Mouse (Mus musculus) forebrain, postnatal 0 days (tissue): Measurements from ENCODE around the gene Hist1h4n. TPM values are rescaled to one million over a fixed set of nuclear protein-coding genes. Genes with fewer than 3 reads are reported as not detected.
"Not testable (repeated sequence)": the region's sequence is repeated elsewhere in the genome, so short reads cannot be mapped to it uniquely, and the experiment has no call there.

ENCODE experiments used
- ATAC-seq: fragments of 200-750 bp; cut with Nextera tagmentation; 2 replicates; pipeline ENCODE4 v1.8.0; 2017; ENCODE audit warnings: mild to moderate bottlenecking, moderate library complexity
- DNase-seq: peaks from one replicate; pipeline ENCODE4 v3.0.0-alpha.2; 2015
- H3K27ac ChIP-seq: fragments of 300-500 bp; sonication (generic); 2 replicates; pipeline ENCODE4 v1.5.1; 2014; ENCODE audit warnings: low read depth, mild to moderate bottlenecking, antibody characterized with exemption, low read length, moderate library complexity, mixed read lengths
- H3K27me3 ChIP-seq: fragments of 300-500 bp; sonication (generic); 2 replicates; pipeline ENCODE4 v1.6.1; 2014; ENCODE audit warnings: mild to moderate bottlenecking, low read length, mixed read lengths; ENCODE audit not compliant: insufficient read depth
- H3K36me3 ChIP-seq: fragments of 300-500 bp; sonication (generic); 2 replicates; pipeline ENCODE4 v1.6.1; 2014; ENCODE audit warnings: mild to moderate bottlenecking, moderate library complexity; ENCODE audit not compliant: insufficient read depth
- H3K4me1 ChIP-seq: fragments of 300-500 bp; sonication (generic); 2 replicates; pipeline ENCODE4 v1.6.1; 2014; ENCODE audit warnings: antibody characterized with exemption; ENCODE audit not compliant: insufficient read depth
- H3K4me2 ChIP-seq: fragments of 300-500 bp; sonication (generic); 2 replicates; pipeline ENCODE4 v1.6.1; 2014; ENCODE audit warnings: low read depth, mild to moderate bottlenecking, moderate library complexity
- H3K4me3 ChIP-seq: fragments of 300-500 bp; sonication (generic); 2 replicates; pipeline ENCODE4 v1.5.1; 2014; ENCODE audit warnings: low read depth, low read length, mixed read lengths
- H3K9ac ChIP-seq: fragments of 300-500 bp; sonication (generic); 2 replicates; pipeline ENCODE4 v1.6.1; 2014; ENCODE audit warnings: mild to moderate bottlenecking
- H3K9me3 ChIP-seq: fragments of 300-500 bp; sonication (generic); 2 replicates; pipeline ENCODE4 v1.6.1; 2016; ENCODE audit warnings: low read length
- CTCF ChIP-seq: sonication (generic); IDR thresholded peaks from 2 replicates; pipeline ENCODE4 v1.5.1; 2016; ENCODE audit warnings: antibody characterized with exemption, control low read depth, low read depth
- WGBS: fragments of 180-500 bp; shearing (Covaris S2); extraction: QIAGEN DNeasy Blood & Tissue Kit; methylation state at CpG from one replicate; pipeline ENCODE4 v1.1.7; 2014; 5-methylcytosine and 5-hydroxymethylcytosine counted together
- polyA plus RNA-seq: library from polyadenylated mRNA; unstranded; fragments of >200 nt; fragmentation: Nextera tagmentation; extraction: Ambion mirVana; gene quantifications from 2 replicates; pipeline ENCODE4 v1.2.1, GENCODE M21; 2015
- total RNA-seq: library from RNA; depleted of rRNA; stranded (reverse); fragments of >200 nt; gene quantifications from 2 replicates; pipeline ENCODE4 v1.2.3, GENCODE M21; 2014

Gene Hist1h4n
- total and polyA plus RNA-seq, 2 experiments from 2014 or later, result 2.4 to 2,245 TPM

GRCm38 (mm10) chr13:21847883-21848282, 15.9 kb upstream of the Hist1h4n start:
- no peaks in the 10 kb centered on the region for H3K27me3 ChIP-seq
- no peaks in the 10 kb centered on the region for H3K36me3 ChIP-seq
- no peak for TF ChIP-seq CTCF
- no peak overlapping the region for H3K4me2 ChIP-seq
- no peak for DNase-seq
- ATAC-seq, result no peak
- H3K4me3 ChIP-seq, result no peak overlapping the region
- no peak overlapping the region for H3K27ac ChIP-seq
- no peaks in the 10 kb centered on the region for H3K4me1 ChIP-seq
- 17% methylated on average over 8 of the region's 8 CpGs for WGBS
- H3K9ac ChIP-seq, result no peak overlapping the region
- no peaks in the 10 kb centered on the region for H3K9me3 ChIP-seq

GRCm38 (mm10) chr13:21846356-21846755, 14.4 kb upstream of the Hist1h4n start:
- not testable (repeated sequence) for H3K27me3 ChIP-seq, H3K4me2 ChIP-seq, DNase-seq, ATAC-seq, H3K36me3 ChIP-seq, H3K4me1 ChIP-seq, H3K27ac ChIP-seq, H3K9ac ChIP-seq, H3K9me3 ChIP-seq, H3K4me3 ChIP-seq

- H3K27me3 ChIP-seq, H3K4me1 ChIP-seq, H3K4me3 ChIP-seq, H3K27ac ChIP-seq, H3K9ac ChIP-seq, H3K36me3 ChIP-seq, H3K9me3 ChIP-seq, DNase-seq, H3K4me2 ChIP-seq: not testable (repeated sequence)
- peak; percentile 82 for ATAC-seq
- no CpG with 5 or more reads among the region's 4 CpGs for WGBS
These were observed 8.5 kb upstream of the Hist1h4n start for GRCm38 (mm10) chr13:21840508-21840907.

GRCm38 (mm10) chr13:21833461-21833860, 1.5 kb upstream of the Hist1h4n start, which contains the start of the genes Hist1h2ap and Hist1h2br:
Gene Hist1h2ap (minus strand): TSS chr13:21833507.
Gene Hist1h2br (plus strand): TSS chr13:21833743.
- not testable (repeated sequence) for H3K9ac ChIP-seq, H3K27ac ChIP-seq, H3K4me2 ChIP-seq, H3K9me3 ChIP-seq, H3K4me3 ChIP-seq, H3K4me1 ChIP-seq, H3K36me3 ChIP-seq, H3K27me3 ChIP-seq, DNase-seq
- peak; percentile 95 for ATAC-seq
- no CpG with 5 or more reads among the region's 24 CpGs for WGBS

DNA sequence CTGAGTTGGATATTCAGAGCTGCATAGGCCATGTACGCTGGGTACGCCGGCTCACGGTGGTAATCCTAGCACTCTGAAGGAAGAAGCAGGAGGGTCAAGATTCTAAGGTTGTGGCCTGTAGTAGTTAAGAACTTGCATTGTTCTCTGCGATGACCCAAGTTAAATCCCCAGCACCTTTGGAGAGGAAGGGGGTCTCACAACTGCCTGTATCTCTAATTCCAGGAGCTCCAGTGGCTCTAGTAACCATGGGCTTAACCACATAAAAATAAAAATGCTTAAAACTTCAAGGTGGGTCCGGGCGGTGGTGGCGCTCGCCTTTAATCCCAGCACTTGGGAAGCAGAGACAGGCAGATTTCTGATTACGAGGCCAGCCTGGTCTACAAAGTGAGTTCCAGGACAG, 1.7 kb downstream of the Hist1h4n start:
- H3K4me1 ChIP-seq, result no peaks in the 10 kb centered on the region
- no peak overlapping the region for H3K4me2 ChIP-seq
- TF ChIP-seq CTCF, result no peak
- 84% methylated on average over 10 of the region's 10 CpGs for WGBS
- H3K9ac ChIP-seq, result no peak overlapping the region
- DNase-seq, result no peak
- no peaks in the 10 kb centered on the region for H3K9me3 ChIP-seq
- H3K27ac ChIP-seq, result no peak overlapping the region
- no peaks in the 10 kb centered on the region for H3K27me3 ChIP-seq
- no peak for ATAC-seq
- H3K36me3 ChIP-seq, result no peaks in the 10 kb centered on the region
- no peak overlapping the region for H3K4me3 ChIP-seq

GRCm38 (mm10) chr13:21828511-21828910, 3.5 kb downstream of the Hist1h4n start:
- DNase-seq, result no peak
- H3K36me3 ChIP-seq, result no peaks in the 10 kb centered on the region
- no peaks in the 10 kb centered on the region for H3K27me3 ChIP-seq
- ATAC-seq, result no peak
- H3K9ac ChIP-seq, result no peak overlapping the region
- H3K9me3 ChIP-seq, result no peaks in the 10 kb centered on the region
- no peak overlapping the region for H3K4me2 ChIP-seq
- no peak overlapping the region for H3K4me3 ChIP-seq
- no peak for TF ChIP-seq CTCF
- WGBS, result 84% methylated on average over 3 of the region's 3 CpGs
- no peak overlapping the region for H3K27ac ChIP-seq
- no peaks in the 10 kb centered on the region for H3K4me1 ChIP-seq

DNA sequence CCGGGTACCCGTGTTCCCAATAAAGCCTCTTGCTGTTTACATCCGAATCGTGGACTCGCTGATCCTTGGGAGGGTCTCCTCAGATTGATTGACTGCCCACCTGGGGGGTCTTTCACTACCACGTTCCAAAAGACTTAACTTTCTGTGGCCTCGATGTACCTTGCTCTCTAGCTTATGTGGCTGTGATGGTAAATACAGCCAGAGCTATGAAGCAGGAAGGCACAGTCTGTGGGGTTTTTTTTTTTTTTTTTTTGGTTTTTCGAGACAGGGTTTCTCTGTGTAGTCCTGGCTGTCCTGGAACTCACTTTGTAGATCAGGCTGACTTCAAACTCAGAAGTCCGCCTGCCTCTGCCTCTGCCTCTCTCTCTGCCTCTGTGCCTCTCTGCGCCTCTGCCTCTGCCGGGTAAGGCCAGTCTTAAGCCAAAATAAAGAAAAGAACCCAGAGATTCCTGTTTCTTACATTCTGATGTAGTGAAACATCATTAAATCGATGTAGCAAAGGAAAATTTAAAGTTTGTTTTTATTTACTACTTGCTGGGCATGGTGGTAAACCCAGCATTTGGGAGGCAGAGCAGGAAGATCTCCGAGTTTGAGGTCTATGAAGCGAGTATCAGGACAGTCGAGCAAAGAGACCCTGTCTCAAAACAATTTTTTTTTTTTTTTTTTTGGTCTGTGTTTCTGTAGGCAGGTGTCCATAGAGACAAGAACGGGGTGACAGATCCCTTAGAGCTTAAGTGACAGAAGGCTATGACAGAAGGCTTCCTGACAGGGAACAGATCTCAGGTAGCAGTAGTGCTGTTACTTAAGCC, 11.7 kb downstream of the Hist1h4n start:
- H3K9me3 ChIP-seq, H3K4me3 ChIP-seq, H3K4me1 ChIP-seq, H3K36me3 ChIP-seq, H3K9ac ChIP-seq, ATAC-seq, H3K4me2 ChIP-seq, H3K27ac ChIP-seq, H3K27me3 ChIP-seq, DNase-seq: not testable (repeated sequence)
- WGBS, result 62% methylated on average over 7 of the region's 16 CpGs

- H3K27ac ChIP-seq, H3K36me3 ChIP-seq, H3K27me3 ChIP-seq, H3K4me1 ChIP-seq, H3K9ac ChIP-seq, DNase-seq, H3K4me3 ChIP-seq, H3K9me3 ChIP-seq: not testable (repeated sequence)
- peak; percentile 9; the same call in 1 of the 2 replicates for ATAC-seq
- 0% methylated on average over 13 of the region's 14 CpGs for WGBS
- peak overlapping the region; percentile 41 for H3K4me2 ChIP-seq
These were observed 19.9 kb downstream of the Hist1h4n start for GRCm38 (mm10) chr13:21812092-21812491.

DNA sequence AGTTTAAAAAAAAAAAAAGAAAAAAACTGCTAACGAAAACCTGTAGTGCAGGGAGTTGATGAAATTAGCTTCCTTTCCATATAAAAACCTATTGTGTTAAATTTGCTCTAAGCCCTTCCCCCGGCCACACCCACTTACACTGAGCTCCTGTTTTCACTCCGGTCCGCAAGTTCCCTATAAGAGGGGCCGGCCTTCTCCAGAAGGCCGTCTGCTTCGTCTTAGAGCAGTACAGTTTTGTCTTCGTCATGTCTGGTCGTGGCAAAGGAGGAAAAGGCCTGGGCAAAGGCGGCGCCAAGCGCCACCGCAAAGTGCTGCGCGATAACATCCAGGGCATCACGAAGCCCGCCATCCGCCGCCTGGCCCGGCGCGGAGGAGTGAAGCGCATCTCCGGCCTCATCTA, 20.5 kb downstream of the Hist1h4n start, which contains the start of gene Hist1h4m:
Gene Hist1h4m, plus strand, starts transcription at position 208 of the 400 bp plus-strand sequence.
- not testable (repeated sequence) for H3K9ac ChIP-seq, H3K4me3 ChIP-seq, H3K27me3 ChIP-seq, DNase-seq, H3K36me3 ChIP-seq, H3K9me3 ChIP-seq, H3K4me1 ChIP-seq, H3K27ac ChIP-seq
- no CpG with 5 or more reads among the region's 24 CpGs for WGBS
- peak within 1 kb of the TSS; percentile 41 for H3K4me2 ChIP-seq
- peak; percentile 62 for ATAC-seq

DNA sequence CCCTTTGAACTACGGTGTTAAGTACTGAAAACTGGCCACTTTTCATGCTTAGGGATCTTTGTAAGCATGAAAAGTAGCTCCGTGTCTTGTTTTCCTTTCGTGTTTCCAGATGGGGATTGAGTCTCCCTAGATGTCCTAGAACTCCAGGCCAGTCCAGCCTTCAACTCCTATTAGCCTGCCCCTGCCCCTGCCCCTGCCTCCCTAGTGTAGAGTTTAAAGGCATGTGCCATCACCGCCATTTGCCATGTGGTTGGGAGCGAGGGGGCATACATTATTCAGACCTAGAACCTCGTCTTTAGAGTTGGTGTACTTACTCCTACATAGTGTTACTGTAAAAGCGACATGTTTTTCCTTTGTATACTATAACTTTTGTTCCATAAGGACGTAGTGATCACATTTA, 20.9 kb downstream of the Hist1h4n start:
- H3K27ac ChIP-seq, H3K4me3 ChIP-seq, H3K4me1 ChIP-seq, H3K36me3 ChIP-seq, H3K4me2 ChIP-seq, DNase-seq, H3K9ac ChIP-seq, H3K9me3 ChIP-seq, H3K27me3 ChIP-seq: not testable (repeated sequence)
- ATAC-seq, result peak; percentile 3; the same call in 1 of the 2 replicates
- WGBS, result no CpG with 5 or more reads among the region's 8 CpGs
